9 mouse cellular contexts compared by ENCODE assay signal in the genomic region with DNA sequence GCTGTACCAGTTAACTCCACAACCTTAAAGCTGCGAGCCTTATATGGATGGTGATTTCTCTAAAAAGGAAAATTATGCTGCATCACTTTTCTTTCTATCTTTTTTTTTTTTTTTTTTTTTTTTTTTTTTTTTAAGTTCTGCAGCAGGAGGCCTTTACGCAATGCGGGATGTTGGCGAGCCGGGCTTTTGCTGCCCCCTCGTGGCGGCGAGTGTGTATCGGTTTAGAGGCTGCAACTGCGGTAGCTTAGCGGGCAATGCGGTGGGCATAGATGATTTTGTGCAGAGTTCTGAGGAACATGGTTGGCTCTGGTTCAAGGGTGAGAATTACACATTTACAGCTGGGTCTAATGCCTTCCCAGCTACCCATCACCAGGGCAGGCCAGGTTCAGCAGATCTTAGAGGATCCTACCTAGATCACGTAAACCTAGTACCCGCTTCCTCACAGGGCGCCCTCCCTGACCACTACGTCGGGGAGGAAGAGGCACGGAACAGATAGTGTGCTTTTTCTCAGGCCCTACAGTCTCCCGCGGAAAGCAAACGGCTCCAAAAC. TPM values are rescaled to one million over a fixed set of nuclear protein-coding genes. Genes with fewer than 3 reads are reported as not detected.
DNase-seq lines count a peak whose midpoint lies in the region; ATAC-seq and TF ChIP-seq lines count a peak whose summit lies in the region.
"Had no signal": no experiment of that assay in that cellular context is flagged by ENCODE, and none has a peak within 500 bp of the region (broad histone marks: within the 10 kb centered on the region; RNA-seq: fewer than 3 reads in every experiment).

No protein-coding gene starts in this region.

- H3K36me3 ChIP-seq in heart, embryonic 13.5 days: no peaks in the 10 kb centered on the region
- no peaks in the 10 kb centered on the region for H3K36me3 ChIP-seq in kidney, postnatal 0 days (ENCODE audit: insufficient read depth, low read length)
- H3K36me3 ChIP-seq in liver, embryonic 13.5 days: no peaks in the 10 kb centered on the region
- no peaks in the 10 kb centered on the region for H3K36me3 ChIP-seq in splenic B cell, adult 2 months (ENCODE audit: control insufficient read depth, insufficient read depth, low read length, poor library complexity, severe bottlenecking)

- peak; percentile 57 for DNase-seq in brain, embryonic 18.5 days (ENCODE audit: low read depth, low spot score)
- peak; percentile 38 for DNase-seq in fibroblast of lung, adult 2 months (ENCODE audit: low read depth)
- DNase-seq in kidney, postnatal 0 days (ENCODE audit: low spot score): peak; percentile 90
- DNase-seq in liver, embryonic 13.5 days: peak; percentile 66
- DNase-seq in natural killer cell, adult 2 months (ENCODE audit: low spot score in 2 of 2): peak; percentile 69 to 78
- DNase-seq in splenic B cell, adult 2 months (ENCODE audit: low read depth, low spot score): peak; percentile 88

- no peak overlapping the region for H3K4me3 ChIP-seq in heart, embryonic 13.5 days
- no peak overlapping the region for H3K4me3 ChIP-seq in kidney, postnatal 0 days (replicated peaks; ENCODE audit: low read depth, low read length)
- no peak overlapping the region for H3K4me3 ChIP-seq in liver, embryonic 13.5 days (replicated peaks)
- H3K4me3 ChIP-seq: erythroblast, embryonic 14.5 days had no signal

- TF ChIP-seq CTCF in kidney, postnatal 0 days (IDR thresholded peaks at IDR 0.05; ENCODE audit: low read depth): peak; percentile 87

- peak overlapping the region; percentile 52; the same call in 1 of the 2 replicates for H3K4me2 ChIP-seq in heart, embryonic 13.5 days
- peak overlapping the region; percentile 27; the same call in 1 of the 2 replicates for H3K4me2 ChIP-seq in kidney, postnatal 0 days (ENCODE audit: low read length)
- H3K4me2 ChIP-seq in liver, embryonic 13.5 days: peak overlapping the region; percentile 21; the same call in 1 of the 2 replicates

- peak; percentile 97 for ATAC-seq in CD4-positive, CD25-positive, alpha-beta regulatory T cell, adult 4 months
- ATAC-seq in heart, embryonic 13.5 days (ENCODE audit: extremely low read depth, insufficient number of reproducible peaks, low FRiP score, low TSS enrichment): 0 out of 2 replicates have a peak, but pooled peaks have one; percentile 45
- ATAC-seq in kidney, postnatal 0 days (replicated peaks; ENCODE audit: low FRiP score, low read depth): peak; percentile 73
- peak; percentile 61; the same call in 1 of the 2 replicates for ATAC-seq in liver, embryonic 13.5 days (ENCODE audit: low read depth)

- H3K9ac ChIP-seq in heart, embryonic 13.5 days: no peak overlapping the region
- H3K9ac ChIP-seq in kidney, postnatal 0 days (ENCODE audit: low read depth, low read length): no peak overlapping the region
- no peak overlapping the region for H3K9ac ChIP-seq in liver, embryonic 13.5 days

- WGBS in heart, embryonic 13.5 days: 21% methylated on average over 21 of the region's 21 CpGs
- 20% methylated on average over 21 of the region's 21 CpGs for WGBS in kidney, postnatal 0 days
- WGBS in liver, embryonic 13.5 days (ENCODE audit: insufficient replicate concordance): 18% methylated on average over 21 of the region's 21 CpGs

- H3K27ac ChIP-seq in heart, embryonic 13.5 days (replicated peaks): no peak overlapping the region; the same call in 1 of the 2 replicates
- H3K27ac ChIP-seq in kidney, postnatal 0 days: no peak overlapping the region
- no peak overlapping the region for H3K27ac ChIP-seq in liver, embryonic 13.5 days

- H3K4me1 ChIP-seq in heart, embryonic 13.5 days: peaks cover 25% of the 10 kb centered on the region
- peaks cover 5% of the 10 kb centered on the region; the same call in 1 of the 2 replicates for H3K4me1 ChIP-seq in kidney, postnatal 0 days (replicated peaks; ENCODE audit: insufficient read depth, low read length)
- peaks cover 2% of the 10 kb centered on the region for H3K4me1 ChIP-seq in liver, embryonic 13.5 days (replicated peaks)

- H3K9me3 ChIP-seq in heart, embryonic 13.5 days: no peaks in the 10 kb centered on the region
- H3K9me3 ChIP-seq in kidney, postnatal 0 days (replicated peaks; ENCODE audit: low read length): no peaks in the 10 kb centered on the region
- no peaks in the 10 kb centered on the region for H3K9me3 ChIP-seq in liver, embryonic 13.5 days (replicated peaks)

- peaks cover 12% of the 10 kb centered on the region for H3K27me3 ChIP-seq in heart, embryonic 13.5 days (replicated peaks)
- H3K27me3 ChIP-seq in kidney, postnatal 0 days (ENCODE audit: insufficient read depth, low read length): no peaks in the 10 kb centered on the region
- H3K27me3 ChIP-seq in liver, embryonic 13.5 days: peaks cover 10% of the 10 kb centered on the region
- no peaks in the 10 kb centered on the region for H3K27me3 ChIP-seq in splenic B cell, adult 2 months (ENCODE audit: control insufficient read depth, insufficient read depth, low read length, poor library complexity, severe bottlenecking)

RNA-seq across cellular contexts. Expression of a gene that starts 40.1 kb away (rescaled TPM):
- polyA plus RNA-seq in CD4-positive, CD25-positive, alpha-beta regulatory T cell, adult 4 months (2017; shearing (Covaris generic)): not detected
- not detected in 2 replicates for polyA plus RNA-seq in heart, embryonic 13.5 days (2015; fragmentation: Nextera tagmentation; extraction: Ambion mirVana)
- not detected in 2 replicates for polyA plus RNA-seq in kidney, postnatal 0 days (2015; fragmentation: Nextera tagmentation; extraction: Ambion mirVana)
- polyA plus RNA-seq in liver, embryonic 13.5 days (2015; fragmentation: Nextera tagmentation; extraction: Ambion mirVana): 0.03 TPM in 1 of 2 replicates, not detected in the other

Comparison
In these comparisons a context has a peak if more than half of its experiments do, and no peak if none do; other contexts are left out.
1. ATAC-seq: peak in every context shown above with its lines; median percentile 97 in CD4-positive, CD25-positive, alpha-beta regulatory T cell, adult 4 months; 73 in kidney, postnatal 0 days; 61 in liver, embryonic 13.5 days; 45 in heart, embryonic 13.5 days.
2. DNase-seq: peak in every context shown above with its lines; median percentile 90 in kidney, postnatal 0 days; 88 in splenic B cell, adult 2 months; 74 in natural killer cell, adult 2 months; 66 in liver, embryonic 13.5 days; 57 in brain, embryonic 18.5 days; 38 in fibroblast of lung, adult 2 months.